Mouse (Mus musculus) adrenal gland, adult (tissue): ENCODE data around the gene Cmtm1.

Source experiments
- DNase-seq, 2 experiments: peaks; one replicate each; pipeline ENCODE4 v3.0.0; 2022 to 2023; ENCODE audit warnings: low spot score in 1 of 2; ENCODE audit not compliant: inconsistent age in 2 of 2

Cmtm1 gene

DNA sequence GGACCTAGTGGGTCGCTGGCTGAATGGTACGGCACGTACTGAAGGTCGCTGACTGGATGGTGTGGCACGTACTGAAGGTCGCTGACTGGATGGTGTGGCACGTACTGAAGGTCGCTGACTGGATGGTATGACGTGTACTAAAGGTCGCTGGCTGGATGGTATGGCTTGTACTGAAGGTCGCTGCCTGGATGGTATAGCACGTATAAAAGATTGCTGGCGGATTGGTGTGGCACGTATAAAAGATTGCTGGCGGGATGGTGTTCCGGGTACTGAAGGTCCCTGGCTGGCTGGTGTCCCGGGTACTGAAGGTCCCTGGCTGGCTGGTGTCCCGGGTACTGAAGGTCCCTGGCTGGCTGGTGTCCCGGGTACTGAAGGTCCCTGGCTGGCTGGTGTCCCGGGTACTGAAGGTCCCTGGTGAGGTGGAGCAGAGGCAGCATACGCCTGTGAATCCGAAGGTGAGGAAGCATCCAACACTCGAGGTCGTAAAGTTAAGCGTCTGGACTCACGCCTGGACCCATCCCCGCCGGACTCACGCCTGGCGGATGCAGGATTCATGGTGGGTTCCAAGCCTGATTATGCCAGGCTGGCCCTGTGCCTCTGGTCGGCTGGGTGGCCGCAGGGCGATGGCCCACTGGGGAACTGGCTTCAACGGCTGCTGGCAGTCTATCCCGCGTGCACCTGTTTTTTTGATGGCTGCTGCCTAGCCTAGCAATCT, at the start of gene Cmtm1, which contains the start of gene Gm45711:
Gene Cmtm1, minus strand, starts transcription at position 705 of the 715 bp plus-strand sequence.
Gene Gm45711, minus strand, starts transcription at position 641 of the 715 bp plus-strand sequence.
- peak; percentile 92 to 97 for DNase-seq

DNA sequence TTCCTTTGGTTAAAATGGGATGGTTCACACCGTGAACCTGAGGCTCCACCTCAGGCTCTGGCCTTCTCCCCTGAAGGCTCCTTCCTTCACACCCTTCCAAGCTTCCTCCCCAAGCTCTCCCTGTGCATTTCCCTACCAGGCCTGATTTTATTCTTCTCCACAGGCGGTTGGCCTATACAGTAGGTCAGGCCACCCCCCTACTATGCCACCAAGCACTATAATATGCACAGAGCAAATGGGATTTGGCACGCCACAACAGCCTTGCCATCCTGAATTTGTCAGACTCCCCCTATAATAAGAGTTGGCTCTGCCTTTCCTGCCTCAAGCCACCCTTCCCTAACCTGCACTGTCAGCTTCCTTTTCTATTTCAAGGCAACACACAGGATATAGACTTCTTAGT, 48.7 kb upstream of the Cmtm1 start:
- DNase-seq, result no peak

DNA sequence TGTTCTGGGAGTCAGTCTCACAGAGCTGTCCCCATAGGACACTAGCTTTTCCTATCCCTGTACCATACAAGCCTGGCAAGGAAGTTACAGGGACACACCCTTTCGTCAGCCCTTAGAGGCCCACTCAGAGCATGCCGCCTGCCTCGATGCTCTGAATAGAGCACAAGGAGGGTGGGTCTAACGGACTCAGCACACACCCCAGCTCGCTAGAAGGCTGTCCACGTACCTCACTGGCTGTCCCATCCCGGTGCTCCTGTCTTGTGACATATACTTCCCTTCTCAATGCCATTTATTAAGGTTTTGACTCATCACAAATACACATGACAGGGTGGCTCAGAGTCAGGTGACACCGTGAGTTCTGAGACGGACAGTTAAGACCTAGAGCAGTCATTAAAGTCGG, 44.6 kb upstream of the Cmtm1 start:
- no peak for DNase-seq

DNA sequence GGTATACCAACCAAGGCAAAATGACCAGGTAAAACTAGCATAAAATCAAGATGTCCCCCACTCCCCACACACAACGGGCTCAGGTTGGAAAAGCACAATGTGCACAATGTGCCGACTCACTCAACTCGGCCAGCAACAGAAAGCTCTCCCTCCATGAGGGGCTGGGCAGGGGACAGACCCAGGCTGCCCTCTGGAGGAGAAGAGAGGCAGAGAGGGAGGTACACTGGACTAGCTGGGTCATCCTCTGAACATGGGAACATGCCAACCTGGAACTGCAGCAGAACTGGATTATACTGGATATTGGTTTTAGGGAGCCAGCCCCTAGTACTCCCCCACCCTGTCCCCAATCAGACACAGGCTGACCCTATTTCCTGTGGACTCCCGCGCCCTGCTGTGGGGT, 43.2 kb upstream of the Cmtm1 start:
- no peak for DNase-seq

DNA sequence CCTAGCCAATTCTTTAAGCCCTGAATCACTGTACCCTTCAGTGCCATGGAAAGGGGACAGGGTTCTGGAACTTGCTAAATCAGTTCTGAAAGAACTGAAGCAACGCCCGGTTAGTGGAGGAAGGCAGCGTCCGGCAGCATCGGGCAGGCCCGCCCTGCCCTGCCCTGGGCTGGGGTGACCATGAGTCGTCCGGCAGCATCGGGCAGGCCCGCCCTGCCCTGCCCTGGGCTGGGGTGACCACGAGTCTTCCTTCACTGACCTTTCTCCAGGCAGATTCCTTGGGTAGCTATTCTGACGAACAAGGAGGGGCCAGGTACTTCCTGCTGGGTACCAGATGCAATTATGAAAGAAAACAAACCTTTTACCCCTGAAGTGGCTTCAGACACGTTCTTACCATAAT, 40.1 kb upstream of the Cmtm1 start:
- no peak for DNase-seq

DNA sequence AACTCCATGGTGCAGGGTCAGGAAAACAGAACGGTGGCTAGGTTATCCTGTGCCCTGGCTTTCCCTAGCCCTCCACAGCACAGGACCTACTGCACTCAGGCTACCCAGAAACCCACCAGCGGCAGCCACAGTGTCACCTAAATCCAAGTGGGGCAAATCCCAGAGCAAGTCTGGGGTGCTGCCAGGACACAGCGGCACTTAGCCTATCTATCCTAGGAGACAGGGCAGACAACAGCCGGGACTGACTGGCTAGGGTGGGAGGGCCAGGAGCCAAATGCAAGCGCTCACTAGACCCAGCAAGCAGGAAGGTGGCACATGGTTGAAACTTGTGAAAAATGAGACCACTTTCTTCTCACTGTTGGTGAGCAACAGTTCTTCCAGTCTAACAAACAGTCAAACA, 39.0 kb upstream of the Cmtm1 start:
- no peak for DNase-seq

DNA sequence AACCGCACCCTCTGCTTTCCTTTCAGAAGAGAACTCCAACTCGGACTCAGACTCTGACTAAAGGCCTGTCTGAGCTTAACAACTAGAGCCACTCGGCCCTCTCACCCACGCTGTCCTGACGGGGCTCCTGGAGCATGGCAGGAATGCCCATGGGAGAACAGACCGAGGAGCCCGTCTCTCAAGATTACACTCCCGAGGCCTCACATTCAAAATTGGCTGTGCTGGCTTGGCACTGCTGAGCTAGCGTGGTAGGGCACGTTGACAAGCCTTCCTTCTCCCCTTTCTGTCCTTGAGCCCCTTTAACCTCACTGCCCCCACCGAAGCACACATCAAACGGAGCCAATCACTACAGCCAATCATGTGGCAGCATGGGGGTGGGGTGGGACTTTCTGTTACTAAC, 36.8 kb upstream of the Cmtm1 start:
- peak; percentile 39 to 62 for DNase-seq

DNA sequence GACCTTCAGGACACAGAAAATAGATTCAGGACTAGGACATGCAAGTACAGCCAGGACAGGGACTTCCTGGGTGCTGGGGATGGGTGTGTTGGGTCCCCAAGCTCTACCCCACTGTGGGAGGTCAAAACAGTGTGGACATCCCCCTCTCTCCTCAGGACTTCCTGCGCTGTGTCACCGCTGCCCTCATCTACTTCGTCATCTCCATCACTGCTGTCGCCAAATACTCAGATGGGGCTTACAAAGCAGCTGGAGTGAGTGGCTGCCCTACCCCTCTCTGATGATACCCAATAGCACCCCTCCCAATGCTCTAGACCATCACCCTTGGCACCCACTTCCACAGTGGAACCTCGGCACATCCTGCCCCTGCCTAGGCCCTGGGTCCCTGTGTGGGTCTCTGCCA, 34.7 kb upstream of the Cmtm1 start:
- peak in 1 of 2 experiments; percentile 43 for DNase-seq

DNA sequence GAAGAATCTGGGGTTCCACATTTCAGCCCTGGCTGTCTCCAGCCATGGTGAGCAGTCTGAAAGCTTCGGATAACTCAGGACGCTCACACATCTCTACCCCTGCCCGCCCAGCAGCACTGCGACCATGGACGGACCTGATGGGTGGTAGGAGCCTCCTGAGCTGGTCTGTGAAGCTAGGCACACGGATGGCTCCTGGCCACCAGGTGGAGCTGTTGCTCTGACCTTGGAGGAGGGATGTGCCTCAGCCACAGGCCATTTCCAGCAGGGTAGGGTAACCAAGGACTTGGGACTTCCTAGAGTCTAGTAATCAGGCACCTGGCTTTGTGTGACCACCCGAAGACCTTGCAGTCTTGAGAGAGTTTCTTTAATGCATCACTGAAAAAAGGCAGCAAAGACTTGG, 34.0 kb upstream of the Cmtm1 start:
- DNase-seq, result peak; percentile 89 to 95

DNA sequence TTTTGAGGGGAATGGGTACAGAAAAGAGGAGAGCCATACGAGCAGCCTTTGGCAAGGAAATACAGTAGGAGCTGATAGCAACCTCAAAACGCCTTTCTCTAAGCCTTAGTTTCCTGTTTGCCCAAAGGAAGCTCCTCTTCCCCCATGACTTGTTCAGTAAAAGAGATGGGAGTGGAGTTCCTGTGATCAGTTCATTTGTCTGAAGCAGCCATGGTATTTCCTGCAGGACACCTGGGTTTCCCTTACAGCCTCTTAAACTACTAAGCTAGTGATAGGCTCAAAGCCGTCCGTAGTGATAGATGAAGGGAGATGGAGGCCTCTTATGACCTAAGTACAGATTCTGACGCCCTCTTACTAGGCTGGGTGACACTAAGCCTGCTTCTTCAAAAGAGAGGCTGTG, 32.5 kb upstream of the Cmtm1 start:
- no peak for DNase-seq

DNA sequence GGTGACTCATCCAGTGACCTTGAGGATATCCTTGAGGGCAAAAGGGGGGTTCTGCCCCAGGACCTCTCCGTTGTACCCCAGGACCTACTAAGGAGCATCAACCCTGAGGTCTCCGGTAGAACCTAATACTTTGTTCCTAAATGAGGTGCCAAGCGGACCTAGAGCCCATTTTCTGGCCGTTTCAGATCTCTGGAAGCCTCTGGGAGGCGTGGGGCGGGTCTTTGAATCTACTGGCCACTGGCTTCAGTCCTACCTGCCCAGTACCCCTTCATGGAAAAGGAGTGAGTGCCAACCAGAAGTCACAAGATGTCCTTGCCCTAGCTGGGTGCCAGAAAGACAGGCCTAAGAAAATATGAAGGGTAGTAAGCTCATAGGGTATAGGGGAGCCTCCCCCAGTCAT, 31.7 kb upstream of the Cmtm1 start:
- DNase-seq, result no peak

DNA sequence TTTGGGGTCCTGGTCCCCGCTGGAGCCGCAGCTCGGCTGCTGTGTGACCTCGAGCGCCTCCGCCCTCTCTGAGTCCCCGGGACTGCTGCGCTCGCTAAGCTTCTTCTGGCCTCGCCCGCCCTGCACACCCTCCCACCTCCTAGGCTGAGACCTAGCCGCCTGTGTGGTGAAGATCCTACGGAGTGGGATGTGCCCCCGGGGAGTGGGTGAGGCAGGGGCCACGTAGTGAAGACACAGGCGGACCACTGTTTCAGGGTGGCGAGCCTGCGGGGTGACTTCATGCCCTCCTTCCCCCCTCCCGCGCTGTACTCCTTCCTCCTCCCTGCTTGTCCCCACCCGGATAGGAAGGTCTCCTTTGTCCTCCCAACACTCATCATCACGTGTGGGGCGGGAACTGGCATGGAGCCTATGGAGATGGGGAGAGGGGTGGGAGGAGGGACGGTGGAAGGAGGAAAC, 31.2 kb upstream of the Cmtm1 start:
- peak in 1 of 2 experiments; percentile 89 for DNase-seq

DNA sequence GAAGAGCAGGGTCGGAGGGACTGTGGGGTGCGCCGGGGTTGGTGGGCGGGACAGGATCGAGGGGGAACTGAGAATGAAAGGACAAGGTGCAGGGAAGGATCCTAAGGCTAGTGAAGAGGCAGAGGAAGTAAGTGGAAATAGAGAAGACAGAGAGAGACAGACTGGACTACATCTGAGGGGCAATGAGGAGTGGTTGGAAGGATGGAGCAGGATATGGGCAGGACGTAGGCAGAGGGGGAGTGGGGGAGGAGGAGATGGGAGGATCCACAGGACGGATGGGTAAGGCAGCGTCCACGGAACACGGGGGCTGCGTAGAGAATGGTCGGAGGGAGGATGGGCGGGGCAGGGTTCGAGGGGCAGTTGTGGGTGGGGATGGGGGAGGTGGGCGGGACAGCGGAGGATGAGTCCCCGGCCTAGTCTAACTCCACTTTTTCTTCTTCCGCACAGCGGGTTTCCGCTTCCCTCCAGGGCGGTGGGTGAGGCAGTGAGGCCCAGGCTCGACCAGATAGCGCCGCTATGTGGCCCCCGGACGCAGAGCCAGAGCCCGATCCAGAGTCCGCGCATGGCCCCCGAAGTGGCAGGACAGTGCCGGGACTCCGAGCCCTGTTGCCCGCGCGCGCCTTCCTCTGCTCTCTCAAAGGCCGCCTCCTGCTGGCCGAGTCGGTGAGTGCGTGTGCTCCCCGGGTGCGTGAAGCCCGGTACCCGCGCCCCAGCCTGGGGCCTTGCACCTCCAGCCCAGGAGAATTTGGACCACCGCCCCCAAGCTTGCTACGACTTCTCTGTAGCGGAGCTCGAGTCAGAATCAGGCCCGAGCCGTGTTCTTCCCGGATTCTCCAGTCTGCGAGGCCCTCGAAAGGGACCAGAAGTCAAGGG, 30.5 kb upstream of the Cmtm1 start:
- DNase-seq, result peak; percentile 89 to 94

DNA sequence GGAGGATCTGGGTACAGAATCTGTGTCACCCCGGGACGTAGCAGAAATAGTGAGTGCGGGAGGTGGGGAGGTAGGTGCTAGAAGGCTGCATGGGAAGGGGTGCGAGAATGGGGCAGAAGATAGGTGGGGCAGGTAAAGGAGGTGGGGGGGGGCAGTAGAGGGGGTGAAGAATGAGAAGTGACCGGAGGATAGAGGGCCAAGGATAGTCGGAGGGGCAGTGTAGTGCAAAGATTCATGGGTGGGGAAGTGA, 30.0 kb upstream of the Cmtm1 start:
- DNase-seq, result no peak

DNA sequence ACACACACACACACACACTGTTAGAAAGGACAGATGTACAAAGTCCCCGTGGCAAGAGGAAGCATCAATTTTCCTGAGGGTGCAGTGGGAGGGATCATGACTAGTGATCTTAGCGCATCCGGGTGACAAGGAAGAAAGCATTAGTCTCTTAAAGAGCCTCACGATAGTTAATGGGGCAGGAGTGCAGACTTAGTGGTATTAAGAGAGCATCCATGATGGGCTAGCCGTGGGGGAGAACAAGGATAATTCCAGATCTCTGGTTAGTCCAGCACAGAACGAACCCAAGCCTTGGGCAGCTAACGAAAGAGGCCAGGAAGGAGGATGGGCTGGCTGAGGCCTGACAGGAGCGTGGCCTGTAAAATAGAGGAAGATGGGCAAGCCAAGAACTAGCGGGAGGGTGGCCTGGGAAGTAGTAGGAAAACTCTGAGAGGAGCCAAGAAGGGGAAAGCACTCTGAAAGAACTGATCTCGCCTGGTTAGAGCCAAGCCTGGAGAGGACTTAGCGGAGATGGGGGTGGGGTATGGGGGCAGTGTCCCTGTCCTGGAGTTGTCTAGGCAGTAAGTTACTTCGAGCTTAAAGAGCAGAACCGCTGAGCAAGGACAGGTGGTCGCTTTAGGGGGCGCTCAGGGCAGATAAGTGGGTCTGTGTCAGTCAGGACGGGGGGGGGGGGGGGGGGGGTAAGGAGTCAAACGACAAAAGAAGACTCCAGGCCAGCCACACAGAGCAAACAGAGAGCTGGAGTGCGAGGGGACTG, 29.5 kb upstream of the Cmtm1 start, which contains the start of gene Cmtm3:
Gene Cmtm3, plus strand, starts transcription at position 182 of the 754 bp plus-strand sequence.
- peak; percentile 53 to 81 for DNase-seq

DNA sequence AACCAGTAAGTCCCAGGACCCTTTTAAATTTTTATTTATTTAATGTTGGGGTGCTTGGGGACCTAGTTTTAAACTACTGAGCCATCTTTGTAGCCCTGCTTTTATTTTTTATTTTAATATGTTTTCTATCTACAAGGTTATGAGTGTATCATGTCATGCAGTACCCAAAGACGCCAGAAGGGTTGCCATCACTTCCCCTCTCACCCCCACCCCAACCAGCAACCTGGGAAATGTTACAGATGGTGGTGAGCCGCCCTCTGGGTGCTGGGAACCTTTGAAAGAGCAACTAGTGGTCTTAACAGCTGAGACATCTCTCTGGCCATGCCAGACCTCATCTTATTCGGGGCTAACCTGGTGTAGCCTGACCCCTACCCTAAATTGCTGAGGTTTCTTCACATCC, 27.9 kb upstream of the Cmtm1 start:
- no peak for DNase-seq

DNA sequence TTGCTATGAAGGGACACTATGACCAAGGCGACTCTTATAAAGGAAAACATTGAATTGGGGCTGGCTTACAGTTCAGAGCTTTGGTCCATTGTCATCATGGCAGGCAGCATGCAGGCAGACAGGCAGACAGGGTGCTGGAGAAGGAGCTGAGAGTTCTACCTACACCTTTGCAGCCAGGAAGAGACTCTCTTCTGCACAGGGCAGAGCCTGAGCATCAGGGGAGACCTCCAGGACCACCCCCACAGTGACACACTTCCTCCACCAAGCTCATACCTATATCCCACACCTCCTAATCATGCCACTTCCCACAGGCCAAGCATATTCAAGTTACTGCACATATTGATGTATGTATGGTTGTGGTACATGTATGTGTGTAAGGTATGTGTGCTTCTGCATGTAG, 26.9 kb upstream of the Cmtm1 start:
- no peak for DNase-seq

DNA sequence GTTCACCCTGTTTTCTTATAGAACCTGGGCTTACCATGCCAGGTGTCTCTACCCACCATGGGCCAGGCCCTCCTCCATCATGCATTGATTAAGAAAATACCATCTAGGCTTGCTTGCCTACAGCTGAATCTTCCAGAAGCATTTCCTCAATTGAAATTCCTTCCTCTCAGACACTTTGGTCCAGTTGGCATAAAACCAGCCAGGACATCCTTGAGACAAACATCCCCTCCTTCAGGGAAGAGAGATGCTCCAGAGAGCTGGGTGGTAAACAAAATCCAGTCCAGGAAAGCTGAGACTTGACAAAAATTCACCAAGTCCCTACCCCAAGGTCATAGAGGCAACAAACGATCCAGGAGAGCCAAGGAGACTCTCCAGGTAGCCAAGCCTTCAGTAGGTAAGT, 24.3 kb upstream of the Cmtm1 start:
- no peak for DNase-seq

DNA sequence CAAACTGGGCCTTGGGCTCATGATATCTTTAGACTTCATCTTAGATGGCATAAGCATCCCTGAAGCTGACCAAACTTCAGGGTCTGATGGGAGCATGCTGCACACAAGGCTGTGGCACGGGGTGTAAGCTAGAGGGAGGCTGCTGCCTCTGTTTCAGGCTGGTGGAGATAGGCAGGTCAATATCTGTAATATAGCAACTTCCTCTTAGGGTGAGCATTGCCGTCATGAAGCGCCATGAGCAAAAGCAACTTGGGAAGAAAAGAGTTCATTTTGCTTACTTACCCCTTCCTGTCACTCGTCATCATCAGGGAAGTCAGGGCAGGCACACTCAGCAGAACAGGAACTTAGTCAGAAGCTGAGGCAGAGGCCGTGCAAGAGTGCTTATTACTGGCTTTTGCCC, 23.8 kb upstream of the Cmtm1 start:
- peak in 1 of 2 experiments; percentile 35 for DNase-seq

DNA sequence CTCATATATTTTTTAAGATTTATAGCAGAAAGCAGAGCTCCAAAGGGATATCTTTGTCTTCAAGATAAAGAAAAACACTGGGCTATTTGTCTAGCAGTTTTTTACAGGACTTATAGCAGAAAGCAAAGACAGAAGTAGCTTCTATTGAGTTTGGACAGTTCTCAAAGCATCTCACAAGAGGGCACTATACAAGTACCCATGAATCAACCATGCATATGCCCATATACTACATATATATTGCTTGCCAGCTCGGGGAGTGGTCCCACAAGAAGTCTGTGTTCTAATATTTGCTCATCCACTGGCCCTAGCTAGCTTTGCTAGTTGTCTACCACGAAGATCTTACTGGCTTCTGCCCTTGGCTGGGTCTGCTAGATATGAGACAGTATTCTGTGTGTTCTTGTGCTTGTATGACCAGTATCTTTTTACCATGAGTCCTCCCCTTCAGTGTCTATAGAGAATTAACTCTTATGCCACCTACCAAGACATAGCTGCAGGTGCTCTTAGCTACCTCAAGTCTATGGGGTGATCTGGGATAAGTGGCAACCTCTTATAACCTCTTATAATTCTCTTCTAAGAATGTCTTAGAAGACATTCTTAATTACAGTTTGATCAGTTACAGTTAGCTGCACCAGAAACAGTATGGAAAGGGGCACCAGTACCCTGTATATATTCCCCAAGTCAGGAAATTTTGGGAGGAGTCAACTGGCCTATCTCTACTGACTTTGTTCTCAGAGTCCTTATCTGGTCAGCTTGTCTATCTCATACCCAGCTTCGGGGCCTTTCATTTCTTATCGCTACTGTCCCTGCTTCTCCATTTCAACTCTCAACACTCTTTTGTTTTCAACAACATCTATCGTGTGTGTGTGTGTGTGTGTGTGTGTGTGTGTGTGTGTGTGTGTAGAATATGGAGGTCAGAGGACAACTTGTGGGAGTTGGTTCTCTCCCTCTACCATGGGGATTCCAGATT, 23.0 kb upstream of the Cmtm1 start:
- no peak for DNase-seq
